Mouse (Mus musculus): ENCODE measurements around the gene 1700123O20Rik.

1700123O20Rik gene

GRCm38 (mm10) chr14:54678657-54679304 is 7.2 kb upstream of the 1700123O20Rik start:
- DNase-seq: peak; percentile 33

DNA sequence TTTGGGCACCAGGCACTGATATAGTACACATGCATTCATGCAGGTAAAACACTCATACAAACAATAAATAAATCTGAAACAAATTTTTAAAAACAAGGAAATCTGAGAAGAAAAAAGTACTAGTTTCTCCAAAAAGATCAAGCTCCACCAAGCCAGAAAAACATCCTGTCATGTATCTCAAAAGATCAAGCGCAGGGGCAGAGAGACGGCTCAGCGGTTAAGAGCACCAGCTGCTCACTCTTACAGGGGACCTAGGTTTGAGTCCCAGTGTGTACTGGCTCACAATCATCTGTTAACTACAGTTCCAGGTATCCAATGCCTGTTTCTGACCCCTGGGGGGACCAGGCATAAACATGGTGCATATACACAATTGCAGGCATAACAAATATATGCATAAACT is 3.6 kb upstream of the 1700123O20Rik start:
- DNase-seq: no peak

- no peak for DNase-seq
Observed at GRCm38 (mm10) chr14:54685471-54685870, 545 bp upstream of the 1700123O20Rik start.

- peak; percentile 100 for DNase-seq
Observed at GRCm38 (mm10) chr14:54686522-54687143, 617 bp downstream of the 1700123O20Rik start, which contains the start of gene Acin1. Gene Acin1 (minus strand): TSS chr14:54686931.

- no peak for DNase-seq
Observed at GRCm38 (mm10) chr14:54687251-54687650, 1.2 kb downstream of the 1700123O20Rik start.

GRCm38 (mm10) chr14:54695042-54695441 is 9.0 kb downstream of the 1700123O20Rik start:
- no peak for DNase-seq

- DNase-seq: no peak
Observed at GRCm38 (mm10) chr14:54696752-54697151, 10.7 kb downstream of the 1700123O20Rik start.

DNA sequence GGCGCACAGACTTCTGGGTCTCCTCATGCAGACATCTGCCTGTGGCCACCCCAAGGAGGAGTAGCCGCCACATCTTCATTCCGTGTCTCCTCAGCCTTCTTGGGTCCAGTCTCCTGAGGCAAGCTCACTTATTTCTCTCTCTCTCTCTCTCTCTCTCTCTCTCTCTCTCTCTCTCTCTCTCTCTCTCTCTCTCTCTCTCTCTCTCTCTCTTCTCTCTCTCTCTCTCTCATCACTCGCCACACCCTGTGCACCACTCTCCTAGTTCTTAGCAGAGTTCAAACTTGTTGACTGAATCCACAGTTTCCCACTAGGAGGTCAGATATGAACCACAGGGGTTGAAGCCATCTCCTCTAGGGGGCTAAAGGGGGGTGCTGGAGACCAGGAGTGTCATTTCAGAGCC is 12.7 kb downstream of the 1700123O20Rik start, which contains the start of gene Gm29776:
Gm29776 (minus strand) TSS at position 101 of the 400 bp plus-strand sequence.
- no peak for DNase-seq

- DNase-seq: no peak
Observed at GRCm38 (mm10) chr14:54699586-54699985, 13.6 kb downstream of the 1700123O20Rik start.

DNA sequence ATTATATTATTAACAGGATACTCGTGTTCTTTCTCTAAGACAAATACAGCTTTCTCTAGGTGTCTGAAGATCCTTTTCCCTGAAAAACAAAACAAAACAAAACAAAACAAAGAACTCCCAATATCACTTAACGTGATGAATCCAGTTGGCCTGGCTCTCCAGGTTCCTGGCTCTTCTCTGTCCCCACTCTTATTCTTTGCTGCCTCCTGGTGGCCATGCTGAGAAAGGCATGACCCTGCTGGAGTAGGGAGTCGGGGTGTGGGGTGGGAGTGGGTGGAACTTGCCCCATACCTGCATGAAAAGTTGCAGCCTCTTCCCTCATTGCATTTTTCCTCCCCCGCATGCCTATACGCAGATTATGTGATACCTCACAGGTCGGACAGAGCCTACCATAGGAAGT is 15.3 kb downstream of the 1700123O20Rik start:
- DNase-seq: peak; percentile 73

DNA sequence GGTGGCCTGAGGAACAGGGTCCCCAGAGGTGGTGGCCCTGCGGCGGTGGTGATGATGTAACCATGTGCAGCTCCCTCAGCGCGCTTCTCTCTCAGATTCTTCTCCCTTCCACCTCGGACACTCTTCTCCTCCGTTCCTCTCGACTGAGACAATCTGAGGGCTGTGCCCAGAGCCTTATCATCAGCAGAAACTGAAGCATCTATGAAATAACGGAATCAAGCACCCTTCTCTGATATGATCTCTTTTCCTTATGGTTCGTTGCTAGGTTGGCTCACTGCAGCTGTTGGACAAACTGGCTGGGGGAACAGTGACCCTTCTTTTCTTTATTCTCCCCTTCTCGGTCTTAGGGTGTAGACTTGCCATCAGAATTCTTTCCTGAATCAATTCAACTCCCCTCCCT is 17.2 kb downstream of the 1700123O20Rik start:
- no peak for DNase-seq

DNA sequence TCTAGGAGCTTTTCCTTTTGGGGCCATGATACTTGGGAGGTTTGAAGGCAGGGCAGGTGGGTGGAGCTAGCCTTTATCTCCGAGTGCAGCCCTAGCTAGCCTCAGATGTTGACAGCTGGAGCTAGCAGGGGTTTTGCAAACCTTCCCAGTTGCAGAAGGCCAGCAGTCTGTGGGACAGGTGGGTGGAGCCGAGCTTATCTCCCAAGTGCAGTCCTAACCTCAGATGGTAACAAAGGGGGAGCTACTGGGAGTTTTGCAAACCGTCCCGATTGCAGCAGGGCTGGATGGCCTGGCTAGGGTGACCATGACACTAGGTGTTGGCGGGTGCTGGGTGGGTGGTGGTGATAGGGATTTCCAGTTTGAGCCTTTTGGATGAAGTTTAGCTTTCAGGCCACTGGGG is 19.8 kb downstream of the 1700123O20Rik start:
- no peak for DNase-seq

- DNase-seq: no peak
Observed at GRCm38 (mm10) chr14:54706589-54707320, 20.7 kb downstream of the 1700123O20Rik start.

DNA sequence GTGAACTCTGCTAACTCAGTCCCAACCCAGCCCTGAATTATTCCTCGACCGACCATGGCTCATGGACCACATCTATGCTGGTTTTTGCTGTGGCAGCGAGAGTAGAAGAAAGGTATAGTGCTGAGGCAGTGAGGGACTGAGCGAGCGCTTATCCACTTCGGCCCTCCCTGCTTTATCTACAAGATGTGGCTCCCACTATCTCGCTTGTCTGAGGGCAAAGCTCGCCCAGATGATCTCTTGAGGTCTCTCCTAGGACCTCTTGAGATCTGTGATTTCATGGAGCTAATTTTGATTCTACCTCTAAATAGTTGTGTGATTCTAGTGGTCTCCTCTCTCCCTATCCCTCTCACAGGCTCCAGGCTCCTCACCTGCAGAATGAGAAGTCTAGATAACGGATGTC is 23.0 kb downstream of the 1700123O20Rik start:
- no peak for DNase-seq

- no peak for DNase-seq
Observed at GRCm38 (mm10) chr14:54712074-54712473, 26.1 kb downstream of the 1700123O20Rik start, which contains the start of gene Cebpe. Gene Cebpe (minus strand): TSS chr14:54712174.

GRCm38 (mm10) chr14:54712861-54713260 is 26.8 kb downstream of the 1700123O20Rik start:
- DNase-seq: peak; percentile 51

- DNase-seq: peak; percentile 93
Observed at GRCm38 (mm10) chr14:54714121-54714520, 28.1 kb downstream of the 1700123O20Rik start.

DNA sequence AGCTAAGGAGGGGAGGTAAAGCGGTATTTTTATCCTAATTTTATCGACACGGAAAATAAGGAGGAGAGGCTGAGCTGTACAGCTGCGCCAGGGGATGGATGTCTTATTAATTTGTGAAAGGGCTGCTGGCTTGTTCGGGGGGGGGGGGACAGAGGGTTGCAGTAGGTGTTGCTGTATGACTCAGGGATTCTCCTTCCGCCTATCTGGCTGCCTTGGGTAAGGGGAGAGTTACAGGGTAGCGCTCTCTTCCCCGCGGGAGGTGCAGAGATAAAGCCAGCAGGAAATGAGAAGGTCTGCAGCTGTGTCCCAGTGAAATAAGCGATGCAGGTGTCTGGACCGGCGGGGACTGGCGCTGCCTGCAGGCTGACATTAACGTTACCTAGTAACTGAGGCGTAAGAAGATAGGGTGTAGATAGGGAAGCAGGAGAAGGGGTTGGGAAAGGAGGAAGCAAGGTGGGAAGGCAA is 28.6 kb downstream of the 1700123O20Rik start:
- DNase-seq: peak; percentile 30

DNA sequence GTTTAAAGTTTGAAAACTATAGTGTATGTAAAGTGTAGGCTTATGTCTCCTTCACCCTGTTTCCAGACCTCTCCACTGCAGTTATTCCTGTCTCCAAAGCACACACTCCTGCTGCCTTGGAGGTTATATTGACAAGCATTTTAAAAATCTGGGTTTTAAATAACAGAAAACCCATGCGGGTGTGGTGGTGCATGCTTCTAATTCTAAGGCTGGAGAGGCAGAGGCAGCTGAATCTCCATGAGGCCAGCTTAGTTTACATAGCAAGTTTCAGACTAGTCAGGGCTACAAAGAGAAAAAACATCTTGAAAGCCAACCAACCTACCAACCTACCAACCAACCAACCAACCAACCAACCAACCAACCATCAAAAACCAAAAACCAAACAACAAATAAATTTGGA is 29.4 kb downstream of the 1700123O20Rik start:
- DNase-seq: no peak

DNA sequence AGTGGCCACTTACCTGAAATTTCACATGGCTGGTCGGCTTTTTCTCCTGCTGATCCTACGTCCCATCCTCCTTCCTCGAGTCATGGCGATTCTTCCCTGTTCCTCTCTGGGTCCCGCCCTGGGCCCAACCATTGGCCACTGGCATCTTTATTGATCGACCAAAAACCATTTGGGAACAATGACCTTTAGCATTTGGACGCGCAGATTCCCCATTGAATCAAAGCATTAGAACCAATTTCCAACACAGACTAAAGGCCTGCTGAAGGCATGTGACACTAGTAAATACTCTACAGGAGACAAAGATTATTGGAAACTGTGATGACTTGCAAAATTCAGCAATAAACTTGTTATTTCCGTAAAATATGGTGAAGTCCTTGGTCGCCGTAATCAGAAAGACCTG is 34.0 kb downstream of the 1700123O20Rik start:
- DNase-seq: no peak

DNA sequence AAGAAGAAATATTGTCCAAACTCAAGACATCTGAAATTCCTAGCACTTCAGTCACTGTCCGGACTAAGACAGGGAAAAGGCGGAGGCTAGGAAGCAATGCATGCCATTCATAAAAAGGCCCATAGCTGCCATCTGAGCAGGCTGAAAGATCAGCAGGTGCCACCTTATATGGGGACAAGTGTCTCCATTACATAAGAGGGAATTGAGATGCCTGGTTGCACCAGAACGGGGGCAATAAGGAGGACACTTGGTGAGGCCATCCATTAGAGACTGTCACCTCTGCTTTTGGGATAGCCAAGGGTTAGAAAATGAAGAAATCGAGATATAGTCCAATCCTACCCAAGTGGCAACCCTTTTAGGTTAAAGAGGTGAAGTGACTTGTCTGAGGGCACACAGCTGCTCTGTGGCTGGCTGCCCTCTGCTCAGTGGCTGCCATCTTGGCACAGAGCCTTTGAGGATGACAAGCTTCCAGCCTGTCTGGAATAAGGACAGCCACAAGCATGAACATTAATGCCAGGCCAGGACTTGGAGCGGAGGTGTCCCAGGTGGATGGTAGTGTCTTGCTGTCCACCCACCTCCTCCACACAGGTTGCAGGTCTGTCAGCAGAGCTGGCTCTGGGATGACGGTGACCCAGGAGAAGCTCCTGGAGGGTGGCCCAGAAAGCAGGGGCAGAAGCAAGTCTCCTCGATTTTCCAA is 34.8 kb downstream of the 1700123O20Rik start:
- DNase-seq: no peak

- DNase-seq: no peak
Observed at GRCm38 (mm10) chr14:54721711-54722110, 35.7 kb downstream of the 1700123O20Rik start.

- no peak for DNase-seq
Observed at GRCm38 (mm10) chr14:54724049-54724448, 38.0 kb downstream of the 1700123O20Rik start.

Measured in kidney, adult 9 months (tissue).